Mouse (Mus musculus): Measurements from ENCODE around the gene Cntn2.
"Not testable (repeated sequence)": the region's sequence is repeated elsewhere in the genome, so short reads cannot be mapped to it uniquely, and the experiment has no call there.

Gene Cntn2

GRCm38 (mm10) chr1:132511521-132511920, 31.5 kb downstream of the Cntn2 start:
- no peak for DNase-seq (ENCODE audit: low spot score)

- no peak for DNase-seq (ENCODE audit: low spot score)
Observed at GRCm38 (mm10) chr1:132509771-132510170, 33.3 kb downstream of the Cntn2 start.

- DNase-seq (ENCODE audit: low spot score): no peak
Observed at GRCm38 (mm10) chr1:132506656-132507055, 36.4 kb downstream of the Cntn2 start.

- no peak for DNase-seq (ENCODE audit: low spot score)
Observed at GRCm38 (mm10) chr1:132506058-132506457, 37.0 kb downstream of the Cntn2 start, which contains the start of gene Tmem81. TSS of gene Tmem81 (plus strand) at chr1:132506230.

- no peak for DNase-seq (ENCODE audit: low spot score)
Observed at GRCm38 (mm10) chr1:132505155-132505554, 37.9 kb downstream of the Cntn2 start.

- DNase-seq (ENCODE audit: low spot score): no peak
Observed at GRCm38 (mm10) chr1:132500535-132500934, 42.5 kb downstream of the Cntn2 start.

- DNase-seq (ENCODE audit: low spot score): no peak
Observed at GRCm38 (mm10) chr1:132483759-132484158, 59.3 kb downstream of the Cntn2 start.

GRCm38 (mm10) chr1:132483234-132483633, 59.8 kb downstream of the Cntn2 start:
- DNase-seq (ENCODE audit: low spot score): no peak

GRCm38 (mm10) chr1:132481619-132482018, 61.4 kb downstream of the Cntn2 start:
- DNase-seq (ENCODE audit: low spot score): no peak

- DNase-seq (ENCODE audit: low spot score): no peak
Observed at GRCm38 (mm10) chr1:132479438-132479837, 63.6 kb downstream of the Cntn2 start.

GRCm38 (mm10) chr1:132476928-132477691, 65.9 kb downstream of the Cntn2 start, which contains the start of gene Rbbp5:
TSS of gene Rbbp5 (plus strand) at chr1:132477365.
- DNase-seq (ENCODE audit: low spot score): peak; percentile 93

GRCm38 (mm10) chr1:132476575-132476927, 66.5 kb downstream of the Cntn2 start:
- DNase-seq (ENCODE audit: low spot score): no peak

- DNase-seq (ENCODE audit: low spot score): no peak
Observed at GRCm38 (mm10) chr1:132474496-132474895, 68.6 kb downstream of the Cntn2 start.

GRCm38 (mm10) chr1:132472537-132472936, 70.5 kb downstream of the Cntn2 start:
- DNase-seq (ENCODE audit: low spot score): peak; percentile 20

GRCm38 (mm10) chr1:132471499-132471898, 71.6 kb downstream of the Cntn2 start:
- no peak for DNase-seq (ENCODE audit: low spot score)

GRCm38 (mm10) chr1:132471032-132471431, 72.0 kb downstream of the Cntn2 start:
- DNase-seq (ENCODE audit: low spot score): no peak

GRCm38 (mm10) chr1:132470031-132470430, 73.0 kb downstream of the Cntn2 start:
- DNase-seq (ENCODE audit: low spot score): not testable (repeated sequence)

GRCm38 (mm10) chr1:132469519-132469918, 73.5 kb downstream of the Cntn2 start:
- DNase-seq (ENCODE audit: low spot score): no peak

GRCm38 (mm10) chr1:132468926-132469325, 74.1 kb downstream of the Cntn2 start:
- DNase-seq (ENCODE audit: low spot score): no peak

- DNase-seq (ENCODE audit: low spot score): no peak
Observed at GRCm38 (mm10) chr1:132464651-132465050, 78.4 kb downstream of the Cntn2 start.
